Mouse (Mus musculus) gastrocnemius, postnatal 36 days (tissue): ENCODE data around the gene Rsbn1l. TPM values are rescaled to one million over a fixed set of nuclear protein-coding genes. Genes with fewer than 3 reads are reported as not detected.

Experiments
- DNase-seq, 2 experiments: peaks; one replicate each; pipeline ENCODE4 v3.0.0; 2022
- intact Hi-C: fragments of 180-260 bp; cut with DNase I; formaldehyde crosslinking; loops from one replicate; pipeline ENCODE4 v1.15.1; 2025
- total RNA-seq, 2 experiments: library from RNA; stranded (reverse); gene quantifications; 2 replicates each; pipeline ENCODE4 v1.2.3; 2021

Rsbn1l gene
- total RNA-seq, 2 experiments from 2014 or later = 7.0 to 8.9 TPM

- intact Hi-C loops = no loop called here
- DNase-seq = no peak
These were observed 101.1 kb downstream of the Rsbn1l start for GRCm38 (mm10) chr5:20855066-20855465.

- DNase-seq = no peak
- intact Hi-C loops = no loop called here
These were observed 109.2 kb downstream of the Rsbn1l start for GRCm38 (mm10) chr5:20847010-20847409.

GRCm38 (mm10) chr5:20843816-20844215, 112.4 kb downstream of the Rsbn1l start:
- intact Hi-C loops = no loop called here
- no peak for DNase-seq

GRCm38 (mm10) chr5:20843405-20843804, 112.8 kb downstream of the Rsbn1l start:
- no peak for DNase-seq
- intact Hi-C loops = no loop called here

Other genes starting within 250 kb of the Rsbn1l start
- 100 to 1,000 TPM; 146 to 180 TPM for gene Phtf2, start 74.3 kb downstream of the Rsbn1l start, total RNA-seq
- 10 to 100 TPM; 13.6 to 17.6 TPM for gene Tmem60, start 74.2 kb downstream of the Rsbn1l start, total RNA-seq
- 10 to 100 TPM; 11.2 to 11.6 TPM for gene Ptpn12, start 99.5 kb upstream of the Rsbn1l start, total RNA-seq
- gene Gsap, start 229.9 kb upstream of the Rsbn1l start, total RNA-seq = 1 to 10 TPM; 1.3 to 1.4 TPM